Mouse (Mus musculus): ENCODE results near the gene Gamt. TPM values are rescaled to one million over a fixed set of nuclear protein-coding genes. Genes with fewer than 3 reads are reported as not detected.

Gamt gene
- polyA plus RNA-seq, 1 experiment from 2014 or later, result 55.5 TPM

DNA sequence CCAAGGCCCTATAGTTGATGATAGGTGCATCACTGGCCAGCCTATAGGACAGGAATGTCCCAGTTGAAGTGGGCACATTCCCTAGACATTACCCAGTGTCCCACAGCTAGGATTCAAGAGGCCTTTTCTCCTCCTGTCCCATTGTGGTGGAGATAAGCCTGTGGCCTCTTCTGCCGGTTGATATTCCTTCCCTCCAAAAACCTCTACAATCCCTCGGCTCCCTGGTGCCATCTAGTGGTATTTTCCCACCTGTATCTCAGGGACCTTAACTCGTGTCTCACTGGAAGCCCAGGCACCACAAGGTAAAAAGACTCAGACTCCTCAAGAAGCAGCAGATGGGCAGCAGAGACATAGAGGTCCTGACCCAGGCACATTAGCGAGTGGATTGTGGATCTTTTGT is 15.2 kb downstream of the Gamt start:
- Histone ChIP-seq H3K4me2 (no peak overlapping the region), H3K9me3 (replicated peaks) (no peaks in the 10 kb centered on the region), H3K9ac (peak overlapping the region; percentile 29; the same call in 1 of the 2 replicates), H3K27ac (ENCODE audit: poor library complexity, severe bottlenecking) (no peak overlapping the region), H3K4me1 (replicated peaks) (peaks cover 43% of the 10 kb centered on the region), H3K4me3 (no peak overlapping the region), H3K27me3 (replicated peaks) (no peaks in the 10 kb centered on the region), H3K36me3 (peaks cover 41% of the 10 kb centered on the region)
- WGBS, result 5% methylated on average over 4 of the region's 4 CpGs
- ATAC-seq (ENCODE audit: insufficient number of reproducible peaks, low FRiP score), result no peak

DNA sequence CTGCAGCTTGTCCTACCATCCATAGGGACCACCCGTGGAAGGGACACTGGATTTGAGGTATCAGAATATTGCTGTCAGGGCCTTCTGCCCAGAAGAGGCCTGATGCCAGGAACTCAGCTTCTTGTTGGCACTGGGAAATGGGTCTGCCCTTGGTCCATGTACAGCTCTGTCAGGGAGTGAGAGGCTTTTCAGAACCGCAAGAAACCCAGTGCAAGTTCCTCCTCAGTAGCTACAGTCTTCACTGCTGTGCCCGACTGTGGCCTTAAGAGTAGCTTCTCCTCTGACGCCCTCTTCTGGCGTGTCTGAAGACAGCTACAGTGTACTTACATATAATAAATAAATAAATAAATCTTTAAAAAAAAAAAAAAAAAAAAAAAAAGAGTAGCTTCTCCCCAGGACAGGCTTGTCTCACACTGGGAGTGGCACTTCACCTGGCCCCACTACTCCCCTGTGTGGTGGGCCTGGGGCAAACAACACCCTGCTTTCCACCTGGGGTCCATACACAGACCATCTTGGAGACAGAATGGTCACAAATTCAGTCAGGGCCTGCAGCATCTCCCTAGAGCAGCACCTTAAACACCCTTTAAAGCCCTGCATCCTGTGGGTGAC is 15.9 kb downstream of the Gamt start:
- 45% methylated on average over 5 of the region's 5 CpGs for WGBS
- Histone ChIP-seq H3K4me1 (replicated peaks) (peaks cover 36% of the 10 kb centered on the region), H3K4me2 (no peak overlapping the region), H3K9ac (0 out of 2 replicates have a peak overlapping the region, but pooled peaks have one; percentile 8), H3K27me3 (replicated peaks) (no peaks in the 10 kb centered on the region), H3K9me3 (replicated peaks) (no peaks in the 10 kb centered on the region), H3K27ac (ENCODE audit: poor library complexity, severe bottlenecking) (no peak overlapping the region), H3K36me3 (peaks cover 48% of the 10 kb centered on the region), H3K4me3 (no peak overlapping the region)
- ATAC-seq (ENCODE audit: insufficient number of reproducible peaks, low FRiP score), result no peak

DNA sequence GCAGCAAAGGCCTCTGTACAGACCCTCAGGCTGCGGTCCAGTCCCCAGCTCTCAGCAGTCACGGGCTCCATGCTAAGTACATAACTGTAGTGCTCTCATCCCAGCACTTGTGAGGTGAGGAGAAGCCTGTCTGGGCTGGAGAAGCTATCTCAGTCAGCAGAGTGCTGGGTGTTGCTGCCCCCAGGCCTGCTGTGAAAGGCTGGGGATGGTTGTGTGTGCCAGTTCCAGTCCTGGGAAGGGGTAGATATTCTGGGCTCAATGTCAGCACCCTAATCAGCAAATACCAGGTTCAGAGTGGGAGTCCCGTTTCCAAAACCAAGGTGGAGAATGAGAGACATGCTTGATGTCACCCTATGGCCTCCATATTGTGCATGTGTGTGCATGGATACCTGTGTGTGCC is 18.2 kb downstream of the Gamt start:
- H3K27me3 ChIP-seq (replicated peaks), result no peaks in the 10 kb centered on the region
- 0 out of 2 replicates have a peak overlapping the region, but pooled peaks have one; percentile 18 for H3K9ac ChIP-seq
- H3K4me2 ChIP-seq, result no peak overlapping the region
- H3K36me3 ChIP-seq, result peaks cover 71% of the 10 kb centered on the region
- no peaks in the 10 kb centered on the region for H3K9me3 ChIP-seq (replicated peaks)
- WGBS, result 47% methylated on average over 3 of the region's 3 CpGs
- H3K4me1 ChIP-seq (replicated peaks), result peaks cover 34% of the 10 kb centered on the region
- peak overlapping the region; percentile 71 for H3K27ac ChIP-seq (ENCODE audit: poor library complexity, severe bottlenecking)
- ATAC-seq (ENCODE audit: insufficient number of reproducible peaks, low FRiP score), result no peak
- H3K4me3 ChIP-seq, result no peak overlapping the region

DNA sequence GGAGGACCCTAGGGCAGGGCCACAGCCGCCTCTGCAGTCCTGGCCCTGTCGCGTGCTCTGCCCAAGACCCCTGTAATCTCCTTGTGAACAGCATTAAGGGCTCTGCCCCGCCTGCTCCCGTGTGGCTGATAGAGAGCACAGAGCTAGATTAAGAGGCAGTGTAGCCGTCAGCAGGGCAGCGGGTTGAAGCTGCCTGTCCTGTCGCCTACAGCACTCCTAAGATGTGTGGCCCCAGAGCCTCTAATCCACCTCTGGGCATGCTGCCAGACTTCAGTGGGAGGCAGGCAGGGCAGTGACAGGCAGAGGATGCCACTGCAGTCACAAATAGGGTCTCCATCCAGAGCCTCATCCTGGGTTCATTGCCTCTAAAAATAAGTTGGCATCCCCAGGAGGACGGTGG is 18.7 kb downstream of the Gamt start:
- 0 out of 2 replicates have a peak overlapping the region, but pooled peaks have one; percentile 2 for H3K4me2 ChIP-seq
- 0 out of 2 replicates have a peak overlapping the region, but pooled peaks have one; percentile 11 for H3K9ac ChIP-seq
- no peaks in the 10 kb centered on the region for H3K27me3 ChIP-seq (replicated peaks)
- ATAC-seq (ENCODE audit: insufficient number of reproducible peaks, low FRiP score), result peak; percentile 15; the same call in 1 of the 2 replicates
- peak overlapping the region; percentile 71 for H3K27ac ChIP-seq (ENCODE audit: poor library complexity, severe bottlenecking)
- 24% methylated on average over 9 of the region's 9 CpGs for WGBS
- peaks cover 34% of the 10 kb centered on the region for H3K4me1 ChIP-seq (replicated peaks)
- no peak overlapping the region for H3K4me3 ChIP-seq
- H3K36me3 ChIP-seq, result peaks cover 76% of the 10 kb centered on the region
- no peaks in the 10 kb centered on the region for H3K9me3 ChIP-seq (replicated peaks)

DNA sequence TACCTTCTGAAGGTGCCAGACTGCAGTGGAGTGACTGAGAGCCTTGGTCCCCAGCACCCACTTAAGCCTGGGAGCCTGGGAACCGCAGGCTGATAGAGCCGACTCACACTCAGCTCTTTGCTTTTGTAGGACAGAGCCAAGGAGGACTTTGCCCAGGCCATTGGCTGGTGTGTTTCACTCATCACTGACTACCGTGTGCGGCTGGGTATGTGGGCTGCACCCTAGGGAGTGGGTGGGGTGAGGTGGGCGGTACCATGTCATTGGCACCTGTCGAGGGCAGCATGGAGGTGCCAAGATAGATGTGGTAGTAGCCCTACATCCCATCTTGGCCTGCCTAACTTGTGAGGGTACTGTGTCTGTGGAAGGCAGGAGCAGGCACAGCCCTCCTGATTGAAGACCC is 21.0 kb downstream of the Gamt start:
- H3K4me2 ChIP-seq, result no peak overlapping the region
- peaks cover 98% of the 10 kb centered on the region for H3K36me3 ChIP-seq
- H3K9me3 ChIP-seq (replicated peaks), result no peaks in the 10 kb centered on the region
- WGBS, result 85% methylated on average over 6 of the region's 6 CpGs
- no peaks in the 10 kb centered on the region for H3K27me3 ChIP-seq (replicated peaks)
- ATAC-seq (ENCODE audit: insufficient number of reproducible peaks, low FRiP score), result no peak
- no peak overlapping the region for H3K27ac ChIP-seq (ENCODE audit: poor library complexity, severe bottlenecking)
- no peak overlapping the region for H3K4me3 ChIP-seq
- peaks cover 23% of the 10 kb centered on the region for H3K4me1 ChIP-seq (replicated peaks)
- H3K9ac ChIP-seq, result no peak overlapping the region

DNA sequence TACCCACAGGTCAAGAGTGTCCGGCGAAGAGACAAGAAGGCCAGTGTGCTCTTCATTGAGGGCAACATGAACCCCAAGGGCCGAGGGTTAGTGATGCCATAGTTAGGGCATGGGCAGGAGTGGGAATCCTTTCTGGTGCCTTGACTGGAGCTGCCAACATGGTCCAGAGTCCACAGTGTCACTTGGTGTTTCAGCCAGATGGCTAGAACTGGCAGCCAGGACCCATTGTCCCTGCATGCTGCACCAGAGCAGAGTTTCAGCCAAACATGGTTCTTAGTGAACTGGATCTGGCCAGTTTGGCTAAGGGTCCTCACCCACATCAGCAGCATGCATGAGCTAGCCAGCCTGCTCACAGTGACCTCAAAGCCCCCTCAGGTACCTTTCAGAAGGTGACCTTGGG is 22.5 kb downstream of the Gamt start:
- Histone ChIP-seq H3K4me3 (no peak overlapping the region), H3K9me3 (replicated peaks) (no peaks in the 10 kb centered on the region), H3K36me3 (peaks cover 98% of the 10 kb centered on the region), H3K9ac (no peak overlapping the region), H3K27me3 (replicated peaks) (no peaks in the 10 kb centered on the region), H3K27ac (ENCODE audit: poor library complexity, severe bottlenecking) (no peak overlapping the region), H3K4me2 (no peak overlapping the region), H3K4me1 (replicated peaks) (peaks cover 27% of the 10 kb centered on the region)
- ATAC-seq (ENCODE audit: insufficient number of reproducible peaks, low FRiP score), result no peak
- whole genome bisulfite sequencing, result 89% methylated on average over 3 of the region's 3 CpGs

DNA sequence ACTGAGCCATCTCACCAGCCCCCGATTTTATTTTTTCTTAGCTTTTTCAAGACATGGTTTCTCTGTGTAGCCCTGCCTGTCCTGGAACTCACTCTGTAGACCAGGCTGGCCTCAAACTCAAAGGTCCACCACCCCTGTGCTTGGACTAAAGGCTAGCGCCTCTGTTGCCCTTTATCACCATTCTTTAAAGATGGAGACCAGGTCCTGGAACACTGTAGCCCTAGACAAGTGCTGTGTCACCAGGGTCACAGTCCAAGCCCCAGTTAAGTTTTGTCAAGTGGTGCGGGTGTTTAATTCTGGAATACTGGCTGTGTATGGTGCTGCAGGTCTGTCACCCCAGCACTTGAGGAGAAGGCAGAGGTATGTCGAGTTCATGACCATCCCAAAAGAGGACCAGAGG is 23.8 kb downstream of the Gamt start:
- no peak overlapping the region for H3K4me3 ChIP-seq
- H3K27ac ChIP-seq (ENCODE audit: poor library complexity, severe bottlenecking), result no peak overlapping the region
- no peak overlapping the region for H3K4me2 ChIP-seq
- peaks cover 98% of the 10 kb centered on the region for H3K36me3 ChIP-seq
- WGBS, result 81% methylated on average over 4 of the region's 4 CpGs
- H3K27me3 ChIP-seq (replicated peaks), result no peaks in the 10 kb centered on the region
- peaks cover 29% of the 10 kb centered on the region for H3K4me1 ChIP-seq (replicated peaks)
- no peaks in the 10 kb centered on the region for H3K9me3 ChIP-seq (replicated peaks)
- no peak overlapping the region for H3K9ac ChIP-seq
- no peak for ATAC-seq (ENCODE audit: insufficient number of reproducible peaks, low FRiP score)

DNA sequence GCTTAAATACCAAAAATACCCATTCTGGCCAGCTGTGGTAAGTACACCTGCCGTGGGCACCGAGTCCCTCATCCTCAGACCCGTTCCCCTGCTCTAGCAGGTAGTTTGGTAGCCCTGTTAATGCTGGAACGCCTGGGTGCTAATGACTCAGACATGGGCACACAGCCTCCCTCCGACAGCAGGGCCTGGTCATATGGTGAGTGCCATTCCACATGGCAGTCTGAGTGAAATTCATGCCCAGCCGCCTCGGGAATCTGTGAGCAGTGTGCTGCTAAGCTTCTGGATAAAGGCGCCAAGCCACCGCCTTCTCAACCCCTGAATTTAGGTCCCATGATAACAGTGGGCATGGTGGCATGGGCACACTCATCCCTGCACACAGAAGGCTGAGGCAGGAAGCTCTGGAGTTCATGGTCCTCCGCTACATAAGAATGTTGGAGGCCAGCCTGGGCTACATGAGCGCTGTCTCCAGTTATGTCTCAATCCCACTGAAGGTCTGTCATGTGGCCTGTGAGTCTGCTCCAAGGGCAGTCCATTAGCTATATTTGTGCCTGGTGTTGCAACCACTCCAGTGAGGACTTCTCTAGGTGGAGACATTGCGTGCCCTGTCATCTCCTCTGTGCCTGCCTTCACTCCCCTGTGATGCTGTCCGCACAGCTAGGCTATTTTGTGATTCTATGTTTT is 24.5 kb downstream of the Gamt start:
- Histone ChIP-seq H3K4me3 (no peak overlapping the region), H3K4me1 (replicated peaks) (peaks cover 26% of the 10 kb centered on the region), H3K4me2 (no peak overlapping the region), H3K36me3 (peaks cover 100% of the 10 kb centered on the region), H3K27me3 (replicated peaks) (no peaks in the 10 kb centered on the region), H3K9me3 (replicated peaks) (no peaks in the 10 kb centered on the region), H3K9ac (no peak overlapping the region), H3K27ac (ENCODE audit: poor library complexity, severe bottlenecking) (no peak overlapping the region)
- WGBS, result 92% methylated on average over 13 of the region's 13 CpGs
- no peak for ATAC-seq (ENCODE audit: insufficient number of reproducible peaks, low FRiP score)

DNA sequence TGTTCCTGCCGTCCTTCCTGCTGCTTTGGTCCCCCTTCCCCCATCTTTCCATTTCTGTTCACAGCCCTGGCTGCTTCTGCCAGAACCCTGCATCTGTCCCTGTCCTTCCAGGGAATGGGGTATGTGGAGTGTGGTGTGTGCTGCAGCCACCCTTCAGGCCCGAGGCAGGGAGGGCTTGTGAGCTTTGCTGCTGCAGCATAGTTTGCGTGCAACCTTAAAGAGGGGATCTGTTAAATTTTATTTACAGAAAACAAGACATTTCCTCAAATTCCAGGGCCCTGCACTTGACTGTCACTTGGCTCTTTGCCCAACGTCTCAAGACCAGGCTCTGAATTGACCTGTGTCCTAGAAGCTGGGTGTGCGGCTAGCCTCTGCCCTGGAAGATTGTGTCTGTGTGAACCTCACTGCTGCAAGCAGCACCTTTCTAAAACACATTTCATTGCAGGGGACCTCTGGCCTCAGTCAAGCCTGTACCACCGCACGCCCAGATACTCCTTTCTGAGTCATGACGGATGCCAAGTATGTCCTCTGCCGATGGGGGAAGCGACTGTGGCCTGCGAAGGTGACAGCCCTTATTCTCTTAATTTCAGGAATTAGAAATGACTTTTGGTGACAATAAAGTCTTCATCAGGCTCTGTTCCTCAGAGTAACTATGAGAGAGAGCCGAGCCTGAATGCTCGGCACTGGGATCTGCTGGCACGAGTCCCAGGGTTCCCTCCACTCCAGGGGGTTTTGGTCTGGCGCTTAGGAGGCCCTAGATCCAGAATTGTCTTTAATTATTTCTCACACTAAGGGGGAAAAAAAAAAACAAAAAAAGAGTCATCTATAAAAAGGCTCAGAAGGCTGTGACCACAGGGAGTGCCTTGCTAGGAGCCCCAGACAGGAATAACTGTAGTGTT is 32.7 kb downstream of the Gamt start:
- Histone ChIP-seq H3K4me1 (replicated peaks) (peaks cover 37% of the 10 kb centered on the region), H3K36me3 (peaks cover 40% of the 10 kb centered on the region), H3K4me3 (peak overlapping the region; percentile 89), H3K27ac (ENCODE audit: poor library complexity, severe bottlenecking) (peak overlapping the region; percentile 91), H3K9ac (peak overlapping the region; percentile 98), H3K4me2 (peak overlapping the region; percentile 88), H3K27me3 (replicated peaks) (no peaks in the 10 kb centered on the region), H3K9me3 (replicated peaks) (no peaks in the 10 kb centered on the region)
- 52% methylated on average over 15 of the region's 15 CpGs for WGBS
- no peak for ATAC-seq (ENCODE audit: insufficient number of reproducible peaks, low FRiP score)

DNA sequence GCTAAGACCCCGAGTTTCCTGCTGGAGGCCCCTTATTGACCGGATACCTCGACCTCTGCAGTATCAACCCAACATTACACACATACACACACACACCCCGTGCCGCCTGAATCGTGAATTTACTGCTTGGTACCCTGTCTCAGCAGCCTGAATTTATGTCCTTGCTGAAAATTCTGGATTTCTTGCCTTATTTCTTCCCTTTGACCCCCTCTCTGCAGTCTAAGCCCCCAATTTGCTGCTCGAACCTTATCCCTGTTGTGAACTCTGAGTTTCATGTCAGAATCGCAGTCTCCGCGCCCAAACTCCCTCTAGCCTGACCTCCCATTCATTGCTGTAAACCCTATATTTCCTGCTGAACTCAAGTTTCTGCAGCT is 33.7 kb downstream of the Gamt start:
- Histone ChIP-seq H3K9ac (peak overlapping the region; percentile 98), H3K4me1 (replicated peaks) (peaks cover 27% of the 10 kb centered on the region), H3K36me3 (peaks cover 30% of the 10 kb centered on the region), H3K27ac (ENCODE audit: poor library complexity, severe bottlenecking) (peak overlapping the region; percentile 91), H3K27me3 (replicated peaks) (no peaks in the 10 kb centered on the region), H3K9me3 (replicated peaks) (no peaks in the 10 kb centered on the region), H3K4me2 (peak overlapping the region; percentile 88), H3K4me3 (peak overlapping the region; percentile 89)
- WGBS, result 8% methylated on average over 10 of the region's 10 CpGs
- no peak for ATAC-seq (ENCODE audit: insufficient number of reproducible peaks, low FRiP score)
